Mouse (Mus musculus) kidney, postnatal 25 days (tissue): ENCODE results near the gene Kcnk3.

Source experiments
- DNase-seq, 2 experiments: peaks; one replicate each; pipeline ENCODE4 v3.0.0; 2021; ENCODE audit warnings: mixed read lengths in 2 of 2

Kcnk3 gene

GRCm38 (mm10) chr5:30643477-30644179 is 55.7 kb downstream of the Kcnk3 start:
- peak in 1 of 2 experiments; percentile 29 for DNase-seq

GRCm38 (mm10) chr5:30646036-30646435 is 58.1 kb downstream of the Kcnk3 start:
- peak; percentile 65 to 75 for DNase-seq

GRCm38 (mm10) chr5:30647396-30647795 is 59.4 kb downstream of the Kcnk3 start:
- DNase-seq = no peak

GRCm38 (mm10) chr5:30647815-30648560 is 60.0 kb downstream of the Kcnk3 start, which contains the start of gene Slc35f6:
Slc35f6 (plus strand) TSS chr5:30647933.
- DNase-seq = peak; percentile 96 to 97

- DNase-seq = no peak
Observed at GRCm38 (mm10) chr5:30649558-30649957, 61.6 kb downstream of the Kcnk3 start.

DNA sequence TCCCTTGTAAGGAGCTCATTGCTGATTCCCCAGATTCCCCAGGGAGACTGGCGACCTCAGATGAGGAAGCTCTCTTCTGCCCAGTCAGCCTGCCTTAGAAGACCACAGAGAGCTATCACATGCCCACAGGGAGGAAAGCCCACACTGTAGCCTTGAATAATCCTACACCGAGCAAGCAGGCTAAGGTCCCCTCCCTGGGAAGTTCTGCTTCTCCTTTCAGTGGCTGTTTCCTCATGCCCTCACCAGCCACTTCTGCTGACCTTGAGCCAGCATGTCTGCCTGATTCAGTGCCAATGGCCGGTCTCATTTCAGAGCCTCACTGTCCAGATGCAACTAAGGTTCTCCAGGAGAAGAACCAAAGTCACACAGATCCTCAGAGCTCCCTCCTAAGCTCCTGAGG is 62.8 kb downstream of the Kcnk3 start:
- DNase-seq = no peak

DNA sequence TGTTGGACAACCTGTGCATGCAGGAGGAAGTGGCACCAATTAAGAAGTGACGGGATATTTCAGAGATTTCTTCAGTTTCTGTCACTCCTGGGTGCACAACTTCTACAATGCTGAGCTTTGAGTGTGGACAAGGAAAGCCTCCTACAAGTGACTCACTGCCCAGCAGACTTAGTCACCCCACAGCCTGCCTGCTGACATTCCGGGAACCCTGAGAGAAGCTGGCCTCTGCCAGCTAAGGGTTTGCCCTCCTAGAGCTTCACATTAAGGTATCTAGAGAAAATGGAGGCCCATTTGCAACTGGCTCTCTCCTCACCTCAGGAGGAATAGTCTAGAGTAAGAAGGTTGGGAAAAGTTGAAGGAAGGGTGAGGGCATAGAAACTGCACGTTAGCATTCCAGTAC is 63.6 kb downstream of the Kcnk3 start:
- DNase-seq = no peak

GRCm38 (mm10) chr5:30653246-30653645 is 65.3 kb downstream of the Kcnk3 start:
- no peak for DNase-seq

DNA sequence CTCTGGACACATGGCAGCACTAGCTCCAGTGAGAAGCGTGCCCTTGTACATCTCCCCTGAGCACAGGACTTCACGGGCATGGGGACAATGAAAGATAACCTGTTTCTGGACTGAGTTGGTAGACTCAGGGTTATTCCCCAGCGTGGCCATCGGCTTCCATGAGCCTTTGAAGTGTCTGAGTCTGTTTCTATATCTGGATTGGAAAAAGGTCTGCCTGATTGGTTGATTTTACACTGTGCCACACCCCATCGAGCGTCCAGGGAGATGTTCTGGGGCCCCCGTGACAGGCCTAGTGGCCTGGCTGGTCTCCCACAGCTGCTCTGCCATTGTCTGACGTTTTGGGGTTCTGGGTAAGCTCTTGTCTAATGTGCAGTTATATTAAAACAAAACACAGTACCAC is 67.1 kb downstream of the Kcnk3 start:
- DNase-seq = no peak

- no peak for DNase-seq
Observed at GRCm38 (mm10) chr5:30655526-30656195, 67.7 kb downstream of the Kcnk3 start.

GRCm38 (mm10) chr5:30659042-30659441 is 71.1 kb downstream of the Kcnk3 start:
- no peak for DNase-seq

DNA sequence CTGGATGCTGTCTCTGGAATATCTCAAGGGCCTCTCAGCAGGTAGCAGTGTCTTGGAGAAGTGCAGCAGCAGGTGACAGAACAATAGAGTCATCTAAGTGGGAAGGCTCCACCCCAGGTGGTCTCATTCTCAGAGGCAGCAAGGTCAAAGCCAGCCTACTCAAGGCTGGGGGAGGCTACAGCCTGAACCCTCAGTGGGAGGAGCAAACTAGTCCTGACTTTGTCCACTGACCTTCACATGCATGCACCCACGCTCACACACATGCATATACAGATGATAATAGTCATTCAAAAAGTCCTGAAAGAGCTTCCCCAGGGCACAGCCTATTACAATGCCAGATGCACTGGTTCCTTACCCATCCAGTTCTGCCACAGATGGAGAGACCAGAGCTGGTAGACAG is 72.3 kb downstream of the Kcnk3 start:
- DNase-seq = no peak

DNA sequence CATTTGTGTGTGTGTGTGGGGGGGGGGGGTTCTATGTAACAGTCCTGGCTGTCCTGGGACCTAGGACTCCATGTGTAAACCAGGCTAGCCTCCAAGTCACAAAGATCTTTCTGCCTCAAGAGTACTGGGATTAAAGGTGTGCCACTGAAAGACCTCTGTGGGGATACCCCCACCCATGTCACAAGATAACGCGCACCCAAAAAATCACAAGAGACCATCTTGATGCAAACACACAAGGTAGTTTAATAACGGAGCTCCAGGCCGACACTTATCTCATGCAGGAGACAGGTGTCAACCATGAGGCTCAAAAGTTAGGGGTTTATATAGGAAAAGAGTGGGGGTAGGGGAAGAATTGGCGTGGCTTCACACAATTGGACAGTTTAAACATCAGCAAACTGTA is 72.8 kb downstream of the Kcnk3 start:
- no peak for DNase-seq

- DNase-seq = no peak
Observed at GRCm38 (mm10) chr5:30665360-30665759, 77.4 kb downstream of the Kcnk3 start.

- DNase-seq = no peak
Observed at GRCm38 (mm10) chr5:30665968-30666367, 78.0 kb downstream of the Kcnk3 start.

GRCm38 (mm10) chr5:30666391-30667195 is 78.6 kb downstream of the Kcnk3 start, which contains the start of gene Cenpa:
Cenpa (plus strand) TSS chr5:30666777.
- peak; percentile 95 for DNase-seq

DNA sequence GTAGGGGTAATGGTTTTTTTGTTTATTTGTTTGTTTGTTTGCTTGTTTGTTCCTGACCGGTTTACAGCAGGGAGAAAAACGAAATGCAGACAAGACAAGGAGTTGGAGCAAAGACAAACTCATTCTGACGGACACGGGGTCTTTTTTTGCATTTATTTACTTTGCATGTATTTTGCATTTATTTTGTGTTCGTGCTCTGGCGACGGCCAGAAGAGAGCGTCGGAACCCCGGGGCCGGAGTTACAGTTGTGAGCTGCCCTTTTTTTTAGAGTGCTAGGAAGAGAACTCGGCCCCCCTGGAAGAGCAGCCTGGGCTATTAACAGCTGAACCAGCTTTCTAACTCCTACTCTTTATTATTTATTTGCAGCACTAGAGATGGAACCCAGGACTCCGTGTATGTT is 79.2 kb downstream of the Kcnk3 start:
- DNase-seq = no peak

DNA sequence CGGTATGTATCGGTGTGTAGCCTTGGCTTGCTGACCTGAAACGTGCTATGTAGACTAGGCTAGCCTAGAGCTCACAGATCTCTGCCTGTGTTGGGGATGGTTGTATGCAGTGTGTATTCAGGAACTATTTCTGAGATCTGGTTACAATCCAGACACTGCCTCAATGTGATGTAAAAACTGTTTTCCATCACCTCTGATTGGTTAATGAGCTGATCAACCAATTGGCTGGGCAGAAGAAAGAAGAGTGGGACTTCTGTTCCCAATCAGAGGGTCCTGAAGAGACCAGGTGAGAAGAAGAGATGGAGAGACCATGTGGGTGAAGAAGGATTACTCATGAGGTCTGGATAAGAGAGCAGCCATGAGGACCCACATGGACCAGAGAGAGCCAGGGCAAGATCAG is 79.7 kb downstream of the Kcnk3 start:
- DNase-seq = no peak

DNA sequence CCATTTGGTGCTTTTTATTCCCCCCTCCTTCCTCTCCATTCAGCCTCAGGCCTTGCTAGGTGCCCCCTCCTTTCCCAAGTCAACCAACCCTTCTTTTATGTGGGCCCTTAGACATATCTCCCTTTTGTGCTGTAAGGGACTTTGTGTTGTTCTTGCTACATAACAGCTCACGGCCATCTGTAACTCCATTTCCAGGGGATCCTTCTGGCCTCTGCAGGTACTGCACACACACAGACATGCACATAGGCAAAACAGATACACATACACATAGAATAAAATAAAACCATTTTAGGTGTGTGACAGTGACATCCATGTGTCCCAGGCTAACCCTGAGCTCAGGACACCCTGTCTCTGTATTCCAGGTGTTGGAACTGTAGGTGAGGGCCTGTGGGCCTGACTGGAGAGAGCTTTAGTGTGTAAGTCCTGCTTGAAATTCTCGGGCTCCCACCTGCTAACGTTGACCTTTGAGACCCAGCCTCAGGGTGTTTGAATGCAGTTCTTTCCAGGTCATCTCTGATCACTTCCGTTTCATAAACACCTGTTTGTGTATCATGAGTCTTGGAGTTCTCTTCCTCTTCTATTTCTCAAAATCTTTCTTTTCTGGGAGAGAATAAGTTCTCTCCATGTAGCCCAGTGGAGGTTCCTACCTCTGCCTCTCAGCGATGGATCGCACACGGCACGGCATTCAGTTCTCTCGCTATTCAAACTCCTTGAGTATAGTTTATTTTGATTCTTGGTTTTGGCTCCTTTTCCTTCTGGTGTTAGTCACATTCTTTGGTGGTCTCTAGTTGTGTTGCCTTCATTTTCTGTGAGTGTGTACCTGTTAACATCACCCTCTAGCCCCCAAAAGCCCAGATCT is 80.9 kb downstream of the Kcnk3 start:
- no peak for DNase-seq

DNA sequence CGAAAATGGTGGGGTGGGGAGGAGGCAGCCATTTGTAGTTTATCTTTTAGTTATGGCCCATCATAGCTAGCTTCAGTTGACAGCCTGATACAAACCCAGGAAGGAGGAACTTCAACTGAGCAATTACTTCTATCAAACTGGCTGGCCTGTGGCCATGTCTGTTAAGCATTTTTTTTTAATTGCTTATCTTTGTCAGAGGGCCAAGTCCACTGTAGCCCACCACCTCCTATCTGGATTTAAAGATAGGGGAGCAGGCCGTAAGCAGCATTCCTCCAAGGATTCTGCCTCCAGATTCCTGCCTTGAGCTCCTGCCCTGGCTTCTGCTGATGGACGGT is 81.5 kb downstream of the Kcnk3 start:
- DNase-seq = no peak

GRCm38 (mm10) chr5:30670091-30670490 is 82.1 kb downstream of the Kcnk3 start:
- DNase-seq = no peak

GRCm38 (mm10) chr5:30674001-30674400 is 86.0 kb downstream of the Kcnk3 start:
- no peak for DNase-seq
